Mouse (Mus musculus): ENCODE data around the gene Cct7. TPM values are rescaled to one million over a fixed set of nuclear protein-coding genes. Genes with fewer than 3 reads are reported as not detected.

The Cct7 gene
- polyA plus RNA-seq (2015; fragmentation: Nextera tagmentation; extraction: Ambion mirVana) = 564 and 592 TPM in 2 replicates

- Histone ChIP-seq H3K9me3 (no peaks in the 10 kb centered on the region), H3K4me3 (peak within 1 kb of the TSS; percentile 88), H3K4me1 (replicated peaks) (peaks cover 40% of the 10 kb centered on the region), H3K4me2 (peak within 1 kb of the TSS; percentile 98), H3K27ac (replicated peaks) (peak within 1 kb of the TSS; percentile 94), H3K9ac (peak within 1 kb of the TSS; percentile 97), H3K36me3 (peaks cover 16% of the 10 kb centered on the region), H3K27me3 (no peaks in the 10 kb centered on the region)
- peak; percentile 96 for ATAC-seq (ENCODE audit: low read depth)
- 3% methylated on average over 94 of the region's 96 CpGs for WGBS
These were observed at the start of gene Cct7 for GRCm38 (mm10) chr6:85450697-85451663. Gene Cct7 (plus strand): TSS chr6:85451514.

DNA sequence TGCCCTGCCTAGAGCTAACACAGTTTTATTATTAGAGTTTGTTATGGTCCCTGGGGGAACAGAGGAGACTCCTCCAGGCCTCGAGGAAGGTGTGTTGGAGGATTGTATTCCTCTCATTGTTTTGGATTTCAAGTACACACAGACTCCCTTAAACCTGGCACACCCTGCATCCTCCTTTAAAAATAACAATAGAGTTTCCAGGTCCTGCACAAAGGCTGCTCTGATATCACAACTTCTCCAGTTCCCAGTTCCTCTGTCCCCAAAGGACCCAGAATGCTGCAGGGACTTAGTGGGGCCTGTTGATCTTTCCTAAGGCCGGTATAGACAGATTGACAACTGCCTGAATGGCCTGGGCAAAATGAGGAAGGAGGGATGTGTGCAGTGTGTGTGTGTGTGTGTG, 48.7 kb upstream of the Cct7 start:
- 45% methylated on average over 2 of the region's 2 CpGs for WGBS

DNA sequence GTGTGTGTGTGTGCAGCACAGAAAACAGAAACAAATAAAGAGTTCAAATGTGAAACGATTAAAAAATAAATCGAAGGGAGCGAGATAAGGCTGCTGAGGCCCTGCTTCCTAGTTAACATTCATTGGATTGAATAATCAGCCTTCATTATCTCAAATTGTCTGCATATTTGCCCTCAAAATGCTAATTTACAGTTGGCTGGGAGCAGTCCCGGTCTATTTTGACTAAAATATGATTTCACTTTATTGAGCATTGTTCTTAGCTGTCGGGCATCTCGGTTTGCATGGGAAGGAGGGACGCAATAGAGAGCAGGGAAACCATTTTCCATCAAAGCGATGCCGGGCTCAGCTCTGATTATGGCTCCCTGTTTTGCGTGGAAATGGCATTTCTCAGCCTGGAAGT, 48.3 kb upstream of the Cct7 start:
- no peak overlapping the region for H3K27ac ChIP-seq (replicated peaks)
- WGBS = 71% methylated on average over 10 of the region's 10 CpGs

More for the DNA sequence above, 48.7 kb upstream of the Cct7 start:
- no peak overlapping the region for H3K27ac ChIP-seq (replicated peaks)
- peaks cover 28% of the 10 kb centered on the region for H3K27me3 ChIP-seq
- H3K36me3 ChIP-seq = no peaks in the 10 kb centered on the region
- H3K9ac ChIP-seq = no peak overlapping the region
- H3K9me3 ChIP-seq = no peaks in the 10 kb centered on the region
- H3K4me3 ChIP-seq = no peak overlapping the region
- H3K4me2 ChIP-seq = no peak overlapping the region
- H3K4me1 ChIP-seq (replicated peaks) = no peaks in the 10 kb centered on the region
- ATAC-seq (ENCODE audit: low read depth) = no peak

GRCm38 (mm10) chr6:85409003-85409402, 42.3 kb upstream of the Cct7 start:
- H3K9me3 ChIP-seq = no peaks in the 10 kb centered on the region

More for the DNA sequence above, 48.3 kb upstream of the Cct7 start:
- Histone ChIP-seq H3K4me1 (replicated peaks) (no peaks in the 10 kb centered on the region), H3K4me3 (no peak overlapping the region), H3K27me3 (peaks cover 32% of the 10 kb centered on the region), H3K9ac (no peak overlapping the region), H3K4me2 (no peak overlapping the region), H3K9me3 (no peaks in the 10 kb centered on the region), H3K36me3 (no peaks in the 10 kb centered on the region)
- no peak for ATAC-seq (ENCODE audit: low read depth)

GRCm38 (mm10) chr6:85410771-85411273, 40.5 kb upstream of the Cct7 start:
- Histone ChIP-seq H3K27me3 (peaks cover 53% of the 10 kb centered on the region), H3K27ac (replicated peaks) (no peak overlapping the region), H3K9me3 (no peaks in the 10 kb centered on the region), H3K4me2 (no peak overlapping the region), H3K4me3 (no peak overlapping the region), H3K36me3 (no peaks in the 10 kb centered on the region), H3K4me1 (replicated peaks) (peaks cover 6% of the 10 kb centered on the region), H3K9ac (no peak overlapping the region)
- WGBS = 12% methylated on average over 13 of the region's 13 CpGs
- peak; percentile 72 for ATAC-seq (ENCODE audit: low read depth)

More at GRCm38 (mm10) chr6:85409003-85409402, 42.3 kb upstream of the Cct7 start:
- peak overlapping the region; percentile 24 for H3K4me3 ChIP-seq
- H3K36me3 ChIP-seq = no peaks in the 10 kb centered on the region
- H3K9ac ChIP-seq = peak overlapping the region; percentile 61; the same call in 1 of the 2 replicates
- ATAC-seq (ENCODE audit: low read depth) = no peak
- H3K27me3 ChIP-seq = peaks cover 58% of the 10 kb centered on the region
- H3K4me1 ChIP-seq (replicated peaks) = peaks cover 6% of the 10 kb centered on the region
- peak overlapping the region; percentile 41 for H3K4me2 ChIP-seq
- WGBS = 2% methylated on average over 31 of the region's 31 CpGs
- no peak overlapping the region for H3K27ac ChIP-seq (replicated peaks)

DNA sequence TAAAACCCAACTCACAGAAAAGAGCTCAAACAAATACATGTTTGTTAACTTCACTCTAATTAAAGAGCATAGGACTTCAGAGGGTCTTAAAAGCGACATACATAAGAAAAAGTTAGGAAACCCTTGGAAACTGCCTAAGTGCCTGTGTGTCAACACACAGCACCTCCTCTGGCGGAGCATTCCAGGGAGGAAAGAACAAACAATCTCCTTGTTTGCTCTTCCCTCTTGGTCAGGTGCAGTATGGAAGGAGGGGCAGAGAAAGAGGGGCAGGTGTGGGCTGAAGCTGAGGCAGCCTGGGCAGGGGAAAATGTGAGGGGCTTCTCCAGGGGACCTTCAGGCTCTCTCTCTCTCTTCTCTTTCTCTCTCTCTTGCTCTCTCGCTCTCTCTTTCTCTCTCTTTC, 35.5 kb upstream of the Cct7 start:
- Histone ChIP-seq H3K36me3 (no peaks in the 10 kb centered on the region), H3K4me3 (no peak overlapping the region), H3K9me3 (no peaks in the 10 kb centered on the region), H3K4me2 (no peak overlapping the region), H3K9ac (no peak overlapping the region), H3K4me1 (replicated peaks) (no peaks in the 10 kb centered on the region), H3K27ac (replicated peaks) (no peak overlapping the region), H3K27me3 (peaks cover 16% of the 10 kb centered on the region)
- no peak for ATAC-seq (ENCODE audit: low read depth)
- WGBS = 53% methylated on average over 3 of the region's 3 CpGs

GRCm38 (mm10) chr6:85419150-85419549, 32.2 kb upstream of the Cct7 start:
- Histone ChIP-seq H3K27me3 (peaks cover 38% of the 10 kb centered on the region), H3K4me2 (no peak overlapping the region), H3K36me3 (no peaks in the 10 kb centered on the region), H3K4me3 (no peak overlapping the region), H3K27ac (replicated peaks) (no peak overlapping the region), H3K9ac (no peak overlapping the region), H3K4me1 (replicated peaks) (no peaks in the 10 kb centered on the region), H3K9me3 (no peaks in the 10 kb centered on the region)
- WGBS = 92% methylated on average over 2 of the region's 2 CpGs
- no peak for ATAC-seq (ENCODE audit: low read depth)

GRCm38 (mm10) chr6:85423836-85424379, 27.4 kb upstream of the Cct7 start, which contains the start of gene Noto:
Gene Noto (plus strand): TSS chr6:85423886.
- H3K9ac ChIP-seq = no peak within 1 kb of the TSS
- no peaks in the 10 kb centered on the region for H3K36me3 ChIP-seq
- no peak within 1 kb of the TSS for H3K4me2 ChIP-seq
- H3K4me3 ChIP-seq = no peak within 1 kb of the TSS
- WGBS = 12% methylated on average over 28 of the region's 28 CpGs
- H3K27ac ChIP-seq (replicated peaks) = no peak within 1 kb of the TSS
- no peaks in the 10 kb centered on the region for H3K4me1 ChIP-seq (replicated peaks)
- H3K27me3 ChIP-seq = peaks cover 45% of the 10 kb centered on the region
- no peaks in the 10 kb centered on the region for H3K9me3 ChIP-seq
- no peak for ATAC-seq (ENCODE audit: low read depth)

DNA sequence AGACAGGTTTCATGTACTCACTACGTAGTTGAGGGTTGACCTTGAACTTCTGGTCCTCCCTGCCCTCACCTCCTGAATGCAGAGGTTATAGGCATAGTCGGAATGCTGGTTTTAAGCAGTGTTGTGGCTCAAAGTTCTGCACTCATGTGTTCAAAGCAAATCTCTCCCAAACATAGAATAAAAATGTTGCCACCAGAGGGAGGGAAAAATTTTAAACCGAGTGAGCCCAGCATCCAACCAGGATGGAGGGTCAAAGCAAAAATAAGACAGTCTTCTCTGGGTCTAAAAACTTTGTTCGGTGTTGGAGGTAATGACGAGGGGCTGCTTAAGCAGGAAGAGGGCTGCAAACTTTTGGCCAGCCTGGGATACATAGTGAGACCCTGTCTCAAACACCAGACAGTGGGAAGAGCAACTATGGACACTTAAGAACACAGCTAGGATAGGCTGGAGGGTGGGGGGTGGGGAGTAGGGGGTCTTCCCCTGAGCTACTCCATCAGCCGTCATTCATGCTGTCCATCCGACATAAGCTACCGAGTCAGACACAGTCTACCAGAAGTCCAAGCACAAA, 20.0 kb upstream of the Cct7 start:
- 52% methylated on average over 8 of the region's 8 CpGs for WGBS
- Histone ChIP-seq H3K9ac (peak overlapping the region; percentile 80), H3K27ac (replicated peaks) (no peak overlapping the region), H3K4me2 (peak overlapping the region; percentile 80), H3K4me3 (peak overlapping the region; percentile 88), H3K9me3 (no peaks in the 10 kb centered on the region), H3K27me3 (0 out of 2 replicates have a peak, but pooled peaks cover 10% of the 10 kb centered on the region), H3K36me3 (no peaks in the 10 kb centered on the region), H3K4me1 (replicated peaks) (peaks cover 11% of the 10 kb centered on the region; the same call in 1 of the 2 replicates)
- ATAC-seq (ENCODE audit: low read depth) = peak; percentile 66

- H3K9me3 ChIP-seq = no peaks in the 10 kb centered on the region
- H3K27me3 ChIP-seq = 0 out of 2 replicates have a peak, but pooled peaks cover 10% of the 10 kb centered on the region
- ATAC-seq (ENCODE audit: low read depth) = peak; percentile 81
- H3K36me3 ChIP-seq = no peaks in the 10 kb centered on the region
- peak within 1 kb of the TSS; percentile 88 for H3K4me3 ChIP-seq
- peaks cover 11% of the 10 kb centered on the region; the same call in 1 of the 2 replicates for H3K4me1 ChIP-seq (replicated peaks)
- WGBS = under 1% methylated on average over 39 of the region's 39 CpGs
- peak within 1 kb of the TSS; percentile 80 for H3K9ac ChIP-seq
- H3K27ac ChIP-seq (replicated peaks) = no peak within 1 kb of the TSS
- peak within 1 kb of the TSS; percentile 80 for H3K4me2 ChIP-seq
These were observed 19.4 kb upstream of the Cct7 start, which contains the start of gene Smyd5 for GRCm38 (mm10) chr6:85431842-85432431. Gene Smyd5 (plus strand): TSS chr6:85431989.

GRCm38 (mm10) chr6:85433865-85434264, 17.4 kb upstream of the Cct7 start:
- ATAC-seq (ENCODE audit: low read depth) = no peak
- WGBS = 92% methylated on average over 5 of the region's 5 CpGs
- Histone ChIP-seq H3K9ac (no peak overlapping the region), H3K9me3 (no peaks in the 10 kb centered on the region), H3K27ac (replicated peaks) (no peak overlapping the region), H3K4me1 (replicated peaks) (peaks cover 11% of the 10 kb centered on the region; the same call in 1 of the 2 replicates), H3K4me3 (no peak overlapping the region), H3K27me3 (no peaks in the 10 kb centered on the region), H3K4me2 (no peak overlapping the region), H3K36me3 (peaks cover 9% of the 10 kb centered on the region)
